Mouse (Mus musculus) 416B (cell line): ENCODE measurements at regions not wholly inside any gene's neighbourhood (a gene's known extent, or its start where the extent isn't known, plus 50 kb on each side); places are given as distances from the start of the nearest gene placed in this dataset.

Experiments
- DNase-seq: peaks from one replicate; pipeline ENCODE4 v3.0.0; 2011; ENCODE audit warnings: low read depth

GRCm38 (mm10) chr13:101016181-101016580 lies 183.0 kb upstream of the Slc30a5 start:
- DNase-seq, result no peak

- no peak for DNase-seq
Measured at GRCm38 (mm10) chr13:101015435-101015834, 182.2 kb upstream of the Slc30a5 start.

- DNase-seq, result no peak
Measured at GRCm38 (mm10) chr13:101013604-101014003, 180.4 kb upstream of the Slc30a5 start.

- DNase-seq, result no peak
Measured at GRCm38 (mm10) chr13:100990646-100991045, 157.4 kb upstream of the Slc30a5 start.

- DNase-seq, result peak; percentile 11
Measured at GRCm38 (mm10) chr13:100988671-100989531, 155.7 kb upstream of the Slc30a5 start.

- DNase-seq, result no peak
Measured at GRCm38 (mm10) chr13:100988116-100988515, 154.9 kb upstream of the Slc30a5 start.

- no peak for DNase-seq
Measured at GRCm38 (mm10) chr13:100975741-100976140, 142.5 kb upstream of the Slc30a5 start.

GRCm38 (mm10) chr13:100971080-100972017 lies 138.1 kb upstream of the Slc30a5 start:
- no peak for DNase-seq

- DNase-seq, result no peak
Measured at GRCm38 (mm10) chr13:100962811-100963540, 129.7 kb upstream of the Slc30a5 start.

- no peak for DNase-seq
Measured at GRCm38 (mm10) chr13:100954598-100955251, 121.5 kb upstream of the Slc30a5 start.

- no peak for DNase-seq
Measured at GRCm38 (mm10) chr13:100954106-100954505, 120.9 kb upstream of the Slc30a5 start.

- DNase-seq, result no peak
Measured at GRCm38 (mm10) chr13:100951185-100951508, 117.9 kb upstream of the Slc30a5 start.

GRCm38 (mm10) chr13:100950348-100951184 lies 117.3 kb upstream of the Slc30a5 start:
- DNase-seq, result no peak

- DNase-seq, result no peak
Measured at GRCm38 (mm10) chr13:100943206-100943848, 110.1 kb upstream of the Slc30a5 start.

GRCm38 (mm10) chr13:100940791-100941190 lies 107.6 kb upstream of the Slc30a5 start:
- DNase-seq, result peak; percentile 32

GRCm38 (mm10) chr13:100939677-100940076 lies 106.5 kb upstream of the Slc30a5 start:
- peak; percentile 50 for DNase-seq

GRCm38 (mm10) chr13:100933265-100933664 lies 100.0 kb upstream of the Slc30a5 start:
- peak; percentile 69 for DNase-seq

- DNase-seq, result no peak
Measured at GRCm38 (mm10) chr13:100899566-100899965, 66.3 kb upstream of the Slc30a5 start.

- DNase-seq, result no peak
Measured at GRCm38 (mm10) chr13:100893871-100894270, 60.6 kb upstream of the Slc30a5 start.

- DNase-seq, result no peak
Measured at GRCm38 (mm10) chr13:100893096-100893495, 59.9 kb upstream of the Slc30a5 start.
